Mouse (Mus musculus): ENCODE measurements around the gene Hcn3. TPM values are rescaled to one million over a fixed set of nuclear protein-coding genes. Genes with fewer than 3 reads are reported as not detected.

Gene Hcn3
- 3.6 and 4.3 TPM in 2 replicates for polyA plus RNA-seq (2015; fragmentation: Nextera tagmentation; extraction: Ambion mirVana)

- H3K4me3 ChIP-seq, result peak within 1 kb of the TSS; percentile 69
- ATAC-seq (ENCODE audit: insufficient number of reproducible peaks, insufficient read depth, low FRiP score, low TSS enrichment, low read depth), result 0 out of 2 replicates have a peak, but pooled peaks have one; percentile 59
- no peaks in the 10 kb centered on the region for H3K36me3 ChIP-seq
- WGBS, result under 1% methylated on average over 49 of the region's 66 CpGs
- peak within 1 kb of the TSS; percentile 99 for H3K4me2 ChIP-seq
- peak within 1 kb of the TSS; percentile 71 for H3K9ac ChIP-seq
- no peak within 1 kb of the TSS for H3K27ac ChIP-seq
- H3K27me3 ChIP-seq, result peaks cover 24% of the 10 kb centered on the region
- peaks cover 23% of the 10 kb centered on the region for H3K4me1 ChIP-seq
- H3K9me3 ChIP-seq, result no peaks in the 10 kb centered on the region
Measured at GRCm38 (mm10) chr3:89159616-89160344, at the start of gene Hcn3. TSS of gene Hcn3 (minus strand) at chr3:89160196.

- Histone ChIP-seq H3K4me1 (peaks cover 8% of the 10 kb centered on the region), H3K27ac (no peak overlapping the region), H3K4me2 (no peak overlapping the region), H3K9ac (no peak overlapping the region), H3K9me3 (no peaks in the 10 kb centered on the region), H3K36me3 (peaks cover 63% of the 10 kb centered on the region), H3K27me3 (no peaks in the 10 kb centered on the region), H3K4me3 (no peak overlapping the region)
- WGBS, result 91% methylated on average over 7 of the region's 7 CpGs
- no peak for ATAC-seq (ENCODE audit: insufficient number of reproducible peaks, insufficient read depth, low FRiP score, low TSS enrichment, low read depth)
Measured at GRCm38 (mm10) chr3:89209731-89210130, 49.7 kb upstream of the Hcn3 start.

GRCm38 (mm10) chr3:89208736-89209135, 48.7 kb upstream of the Hcn3 start:
- no peak overlapping the region for H3K9ac ChIP-seq
- no peak overlapping the region for H3K4me3 ChIP-seq
- peaks cover 67% of the 10 kb centered on the region for H3K36me3 ChIP-seq
- H3K9me3 ChIP-seq, result no peaks in the 10 kb centered on the region
- H3K27me3 ChIP-seq, result no peaks in the 10 kb centered on the region
- 80% methylated on average over 6 of the region's 6 CpGs for WGBS
- peaks cover 7% of the 10 kb centered on the region for H3K4me1 ChIP-seq
- ATAC-seq (ENCODE audit: insufficient number of reproducible peaks, insufficient read depth, low FRiP score, low TSS enrichment, low read depth), result no peak
- no peak overlapping the region for H3K4me2 ChIP-seq
- H3K27ac ChIP-seq, result no peak overlapping the region

- H3K36me3 ChIP-seq, result peaks cover 67% of the 10 kb centered on the region
- H3K9ac ChIP-seq, result no peak overlapping the region
- no peak for ATAC-seq (ENCODE audit: insufficient number of reproducible peaks, insufficient read depth, low FRiP score, low TSS enrichment, low read depth)
- H3K27ac ChIP-seq, result no peak overlapping the region
- H3K4me1 ChIP-seq, result peaks cover 10% of the 10 kb centered on the region
- no peaks in the 10 kb centered on the region for H3K9me3 ChIP-seq
- no peak overlapping the region; the same call in 1 of the 2 replicates for H3K4me3 ChIP-seq
- H3K4me2 ChIP-seq, result no peak overlapping the region
- no peaks in the 10 kb centered on the region for H3K27me3 ChIP-seq
- WGBS, result 83% methylated on average over 13 of the region's 13 CpGs
Measured at GRCm38 (mm10) chr3:89208075-89208657, 48.2 kb upstream of the Hcn3 start.

- Histone ChIP-seq H3K9me3 (no peaks in the 10 kb centered on the region), H3K4me1 (peaks cover 5% of the 10 kb centered on the region), H3K9ac (no peak overlapping the region), H3K36me3 (peaks cover 67% of the 10 kb centered on the region), H3K4me3 (no peak overlapping the region), H3K27ac (no peak overlapping the region), H3K4me2 (no peak overlapping the region), H3K27me3 (no peaks in the 10 kb centered on the region)
- 86% methylated on average over 2 of the region's 2 CpGs for WGBS
- ATAC-seq (ENCODE audit: insufficient number of reproducible peaks, insufficient read depth, low FRiP score, low TSS enrichment, low read depth), result no peak
Measured at GRCm38 (mm10) chr3:89206695-89207094, 46.7 kb upstream of the Hcn3 start.

GRCm38 (mm10) chr3:89206079-89206478, 46.1 kb upstream of the Hcn3 start:
- Histone ChIP-seq H3K4me2 (no peak overlapping the region), H3K9ac (no peak overlapping the region), H3K27ac (no peak overlapping the region), H3K4me1 (peaks cover 5% of the 10 kb centered on the region), H3K9me3 (no peaks in the 10 kb centered on the region), H3K36me3 (peaks cover 67% of the 10 kb centered on the region), H3K27me3 (no peaks in the 10 kb centered on the region), H3K4me3 (no peak overlapping the region)
- WGBS, result 94% methylated on average over 7 of the region's 7 CpGs
- ATAC-seq (ENCODE audit: insufficient number of reproducible peaks, insufficient read depth, low FRiP score, low TSS enrichment, low read depth), result no peak

- no peak for ATAC-seq (ENCODE audit: insufficient number of reproducible peaks, insufficient read depth, low FRiP score, low TSS enrichment, low read depth)
- Histone ChIP-seq H3K4me1 (peaks cover 5% of the 10 kb centered on the region), H3K4me3 (peak overlapping the region; percentile 52), H3K9ac (peak overlapping the region; percentile 73), H3K36me3 (peaks cover 38% of the 10 kb centered on the region), H3K9me3 (no peaks in the 10 kb centered on the region), H3K27me3 (no peaks in the 10 kb centered on the region), H3K4me2 (peak overlapping the region; percentile 70), H3K27ac (no peak overlapping the region)
- WGBS, result 40% methylated on average over 5 of the region's 5 CpGs
Measured at GRCm38 (mm10) chr3:89203142-89203514, 43.1 kb upstream of the Hcn3 start.

- Histone ChIP-seq H3K27ac (no peak within 1 kb of the TSS), H3K27me3 (no peaks in the 10 kb centered on the region), H3K36me3 (peaks cover 32% of the 10 kb centered on the region), H3K4me1 (peaks cover 5% of the 10 kb centered on the region), H3K4me2 (peak within 1 kb of the TSS; percentile 70), H3K9me3 (no peaks in the 10 kb centered on the region), H3K4me3 (peak within 1 kb of the TSS; percentile 52), H3K9ac (peak within 1 kb of the TSS; percentile 73)
- WGBS, result 25% methylated on average over 13 of the region's 13 CpGs
- ATAC-seq (ENCODE audit: insufficient number of reproducible peaks, insufficient read depth, low FRiP score, low TSS enrichment, low read depth), result peak; percentile 73
Measured at GRCm38 (mm10) chr3:89202253-89203141, 42.5 kb upstream of the Hcn3 start, which contains the start of gene Gba. TSS of gene Gba (plus strand) at chr3:89202928.

- Histone ChIP-seq H3K4me3 (no peak overlapping the region), H3K4me1 (peaks cover 11% of the 10 kb centered on the region), H3K4me2 (no peak overlapping the region), H3K27ac (no peak overlapping the region), H3K36me3 (peaks cover 5% of the 10 kb centered on the region; the same call in 1 of the 2 replicates), H3K27me3 (no peaks in the 10 kb centered on the region), H3K9me3 (no peaks in the 10 kb centered on the region), H3K9ac (no peak overlapping the region)
- WGBS, result 72% methylated on average over 3 of the region's 3 CpGs
- no peak for ATAC-seq (ENCODE audit: insufficient number of reproducible peaks, insufficient read depth, low FRiP score, low TSS enrichment, low read depth)
Measured at GRCm38 (mm10) chr3:89199839-89200238, 39.8 kb upstream of the Hcn3 start.

- H3K4me2 ChIP-seq, result peak overlapping the region; percentile 61
- H3K9ac ChIP-seq, result peak overlapping the region; percentile 68
- peaks cover 6% of the 10 kb centered on the region for H3K4me1 ChIP-seq
- peak overlapping the region; percentile 44 for H3K4me3 ChIP-seq
- no peaks in the 10 kb centered on the region for H3K9me3 ChIP-seq
- 6% methylated on average over 33 of the region's 33 CpGs for WGBS
- H3K27me3 ChIP-seq, result no peaks in the 10 kb centered on the region
- H3K27ac ChIP-seq, result peak overlapping the region; percentile 84
- peak; percentile 95 for ATAC-seq (ENCODE audit: insufficient number of reproducible peaks, insufficient read depth, low FRiP score, low TSS enrichment, low read depth)
- no peaks in the 10 kb centered on the region for H3K36me3 ChIP-seq
Measured at GRCm38 (mm10) chr3:89195979-89196877, 36.2 kb upstream of the Hcn3 start.

GRCm38 (mm10) chr3:89193853-89194252, 33.9 kb upstream of the Hcn3 start:
- Histone ChIP-seq H3K27ac (no peak overlapping the region), H3K27me3 (no peaks in the 10 kb centered on the region), H3K4me2 (no peak overlapping the region), H3K9me3 (no peaks in the 10 kb centered on the region), H3K4me3 (no peak overlapping the region), H3K36me3 (peaks cover 8% of the 10 kb centered on the region), H3K4me1 (peaks cover 6% of the 10 kb centered on the region), H3K9ac (no peak overlapping the region)
- no peak for ATAC-seq (ENCODE audit: insufficient number of reproducible peaks, insufficient read depth, low FRiP score, low TSS enrichment, low read depth)
- 88% methylated on average over 2 of the region's 2 CpGs for WGBS

All from embryonic facial prominence, embryonic 13.5 days (tissue).